Mouse (Mus musculus) heart, adult 2 months (tissue): ENCODE data around the gene Nup133. TPM values are rescaled to one million over a fixed set of nuclear protein-coding genes. Genes with fewer than 3 reads are reported as not detected.

ENCODE experiments used
- DNase-seq, 2 experiments: peaks; one replicate each; pipeline ENCODE4 v3.0.0; 2021
- H3K27ac ChIP-seq: fragments of 200-600 bp; 2 replicates; pipeline ENCODE4 v1.8.1; 2022
- H3K27me3 ChIP-seq: fragments of 200-500 bp; 2 replicates; pipeline ENCODE4 v1.6.1; 2012; ENCODE audit warnings: mild to moderate bottlenecking, low read length, inconsistent platforms, mixed read lengths; ENCODE audit not compliant: control insufficient read depth, insufficient read depth
- H3K36me3 ChIP-seq: fragments of 200-500 bp; 2 replicates; pipeline ENCODE4 v1.6.1; 2012; ENCODE audit warnings: low read length, inconsistent platforms; ENCODE audit not compliant: control insufficient read depth, insufficient read depth
- H3K4me1 ChIP-seq: fragments of 200-500 bp; 2 replicates; pipeline ENCODE4 v1.6.1; 2011; ENCODE audit warnings: low read length; ENCODE audit not compliant: control insufficient read depth, insufficient read depth
- H3K4me3 ChIP-seq: fragments of 200-600 bp; 2 replicates; pipeline ENCODE4 v1.8.1; 2022
- H3K79me2 ChIP-seq: fragments of 200-500 bp; replicated peaks from 2 replicates; pipeline ENCODE4 v1.6.1; 2012; ENCODE audit warnings: mild to moderate bottlenecking, inconsistent platforms, low read length, moderate library complexity, mixed read lengths; ENCODE audit not compliant: control insufficient read depth, insufficient read depth
- H3K9ac ChIP-seq: fragments of 200-500 bp; 2 replicates; pipeline ENCODE4 v1.6.1; 2012; ENCODE audit warnings: low read depth, mild to moderate bottlenecking, control low read depth, inconsistent platforms, low read length, mixed read lengths
- CTCF ChIP-seq: fragments of 200-600 bp; IDR thresholded peaks from 2 replicates; pipeline ENCODE4 v1.8.1; 2022; ENCODE audit warnings: antibody characterized with exemption, mild to moderate bottlenecking, moderate library complexity
- EP300 ChIP-seq: fragments of 200-500 bp; IDR thresholded peaks from 2 replicates; pipeline ENCODE4 v1.6.1; 2011; ENCODE audit warnings: low read depth, low read length, control low read depth; ENCODE audit not compliant: insufficient read depth
- POLR2A ChIP-seq: fragments of 200-500 bp; IDR thresholded peaks from 2 replicates; pipeline ENCODE4 v1.6.1; 2011; ENCODE audit warnings: mild to moderate bottlenecking, low read depth, low read length, control low read depth; ENCODE audit not compliant: insufficient read depth
- WGBS: fragments of 180-500 bp; shearing (Covaris S2); methylation state at CpG from one replicate; pipeline ENCODE4 v1.1.7; 2018; 5-methylcytosine and 5-hydroxymethylcytosine counted together
- intact Hi-C: fragments of 180-260 bp; cut with DNase I; formaldehyde crosslinking; loops from one replicate; pipeline ENCODE4 v1.15.1; 2025
- polyA plus RNA-seq: library from polyadenylated mRNA; depleted of rRNA; stranded (reverse); fragments of >200 nt; gene quantifications from 2 replicates; pipeline ENCODE4 v1.2.3, GENCODE M21; 2012
- total RNA-seq, 2 experiments: library from RNA; stranded (reverse); gene quantifications; 2 replicates each; pipeline ENCODE4 v1.2.3; 2021

The Nup133 gene
- total and polyA plus RNA-seq, 3 experiments = 7.2 to 10.8 (median 9.9) TPM

DNA sequence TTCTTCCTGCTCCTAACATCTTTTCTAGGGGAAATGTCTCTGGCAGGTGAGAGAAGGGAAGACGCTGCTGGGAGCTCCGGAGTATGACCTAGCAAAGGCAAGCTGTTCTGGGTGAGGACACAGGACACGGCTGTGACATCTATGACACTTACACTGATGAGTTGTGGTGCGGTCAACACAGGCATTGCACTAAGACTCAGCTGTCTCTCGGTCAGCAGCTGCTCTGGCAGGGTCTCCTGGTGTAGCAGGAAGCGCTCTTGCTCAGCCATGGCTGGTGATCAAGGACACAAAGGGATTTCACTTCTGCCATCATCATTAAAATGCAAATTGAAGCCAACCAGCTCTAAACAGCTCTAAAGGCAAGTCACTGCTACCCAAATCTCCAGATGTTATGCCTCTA, 41.5 kb downstream of the Nup133 start:
- intact Hi-C loops = no loop called here
- TF ChIP-seq EP300 (no peak), CTCF (no peak), POLR2A (no peak)
- Histone ChIP-seq H3K36me3 (no peaks in the 10 kb centered on the region), H3K79me2 (no peaks in the 10 kb centered on the region), H3K27me3 (no peaks in the 10 kb centered on the region), H3K4me3 (no peak overlapping the region), H3K4me1 (no peaks in the 10 kb centered on the region), H3K9ac (no peak overlapping the region), H3K27ac (no peak overlapping the region)
- WGBS = 96% methylated on average over 6 of the region's 6 CpGs
- no peak for DNase-seq

DNA sequence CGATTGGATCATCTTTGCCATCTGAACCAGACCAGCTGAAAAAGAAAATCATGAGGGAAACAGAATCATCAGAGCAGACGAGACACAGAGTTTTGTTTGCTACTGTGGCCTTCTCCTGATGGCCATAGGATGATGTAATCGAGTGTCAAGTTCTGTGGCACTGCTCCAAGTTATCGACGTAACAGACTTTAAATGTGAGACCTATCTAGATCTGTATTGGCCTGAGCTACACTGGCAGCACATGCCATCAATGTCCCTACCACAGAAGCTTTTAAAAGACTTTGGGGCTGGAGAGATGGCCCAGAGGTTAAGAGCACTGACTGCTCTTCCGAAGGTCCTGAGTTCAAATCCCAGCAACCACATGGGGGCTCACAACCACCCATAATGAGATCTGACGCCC, 46.4 kb downstream of the Nup133 start:
- WGBS = 75% methylated on average over 7 of the region's 7 CpGs

DNA sequence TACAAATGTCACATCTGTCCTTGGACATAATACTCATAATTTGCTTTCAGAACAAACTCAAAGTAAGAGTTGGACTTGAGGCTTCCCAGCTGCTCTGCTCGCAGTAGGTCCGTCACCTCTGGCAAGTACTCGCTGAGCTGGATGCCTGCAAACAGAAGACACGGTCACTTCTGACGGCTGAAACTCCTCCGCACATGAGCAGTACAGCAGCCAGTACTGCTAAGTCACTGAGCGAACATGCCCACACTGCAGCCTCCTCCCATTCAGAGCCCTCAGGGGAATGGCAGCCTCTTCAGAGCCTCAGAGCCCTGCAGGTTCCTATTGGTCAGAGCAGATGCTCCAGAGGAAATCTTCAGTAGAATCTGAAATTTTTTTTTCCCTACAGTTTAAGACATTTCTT, 49.7 kb downstream of the Nup133 start:
- Histone ChIP-seq H3K36me3 (no peaks in the 10 kb centered on the region), H3K79me2 (no peaks in the 10 kb centered on the region), H3K4me3 (no peak overlapping the region), H3K27me3 (no peaks in the 10 kb centered on the region), H3K4me1 (no peaks in the 10 kb centered on the region), H3K9ac (no peak overlapping the region), H3K27ac (no peak overlapping the region)
- no peak for DNase-seq
- WGBS = 83% methylated on average over 7 of the region's 7 CpGs
- intact Hi-C loops = no loop called here
- TF ChIP-seq EP300 = no peak
- TF ChIP-seq CTCF = no peak
- no peak for TF ChIP-seq POLR2A

More for the DNA sequence above, 46.4 kb downstream of the Nup133 start:
- Histone ChIP-seq H3K27ac (no peak overlapping the region), H3K4me3 (no peak overlapping the region), H3K79me2 (no peaks in the 10 kb centered on the region), H3K9ac (no peak overlapping the region), H3K4me1 (no peaks in the 10 kb centered on the region), H3K27me3 (no peaks in the 10 kb centered on the region), H3K36me3 (no peaks in the 10 kb centered on the region)
- no peak for DNase-seq
- TF ChIP-seq EP300 (no peak), CTCF (no peak), POLR2A (no peak)
- intact Hi-C loops = no loop called here

DNA sequence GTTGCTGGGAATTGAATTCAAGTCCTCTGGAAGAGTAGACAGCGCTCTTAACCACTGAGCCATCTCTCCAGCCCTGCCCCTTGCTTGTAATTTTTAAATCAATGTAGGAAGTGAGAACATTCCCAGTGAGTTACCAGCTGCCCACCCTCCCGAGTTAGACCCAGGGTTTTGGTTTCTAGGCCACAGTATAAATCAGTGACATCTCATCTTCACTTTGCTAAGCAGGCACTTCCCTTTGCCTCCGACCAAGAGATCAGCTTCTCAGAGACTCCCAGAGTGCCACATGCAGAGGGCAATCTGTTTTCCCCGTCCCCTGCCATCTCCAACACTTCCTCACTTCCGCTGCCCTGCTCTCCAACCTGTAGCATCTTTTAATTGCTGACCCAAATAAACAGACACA, 50.5 kb downstream of the Nup133 start:
- no peak overlapping the region for H3K9ac ChIP-seq
- H3K79me2 ChIP-seq = no peaks in the 10 kb centered on the region
- TF ChIP-seq POLR2A (no peak), EP300 (no peak), CTCF (no peak)
- intact Hi-C loops = no loop called here
- no peak overlapping the region for H3K4me3 ChIP-seq
- H3K27ac ChIP-seq = no peak overlapping the region
- H3K4me1 ChIP-seq = no peaks in the 10 kb centered on the region
- no peaks in the 10 kb centered on the region for H3K36me3 ChIP-seq
- H3K27me3 ChIP-seq = no peaks in the 10 kb centered on the region
- no peak for DNase-seq
- 88% methylated on average over 5 of the region's 5 CpGs for WGBS

DNA sequence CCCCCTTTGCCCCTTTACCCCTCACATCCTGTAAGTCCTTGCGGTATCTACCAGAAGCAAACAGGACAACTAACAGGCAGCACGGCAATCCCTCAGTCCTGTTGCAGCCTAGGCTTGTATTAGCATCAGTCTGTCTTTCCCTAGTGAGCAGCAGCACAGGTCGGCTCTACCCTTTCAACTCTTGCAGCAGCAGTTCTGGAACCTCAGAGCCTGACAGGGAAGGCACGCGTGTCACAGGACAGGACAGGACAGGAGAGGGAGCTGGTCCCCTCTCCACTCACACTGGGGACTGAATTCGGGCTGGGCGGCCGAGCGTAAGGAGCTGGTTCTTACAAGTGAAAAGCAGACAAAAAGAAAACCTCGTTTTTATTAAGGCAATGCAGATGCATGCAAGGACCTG, 52.3 kb downstream of the Nup133 start:
- intact Hi-C loops = no loop called here
- Histone ChIP-seq H3K27ac (no peak overlapping the region), H3K4me3 (no peak overlapping the region), H3K79me2 (no peaks in the 10 kb centered on the region), H3K36me3 (no peaks in the 10 kb centered on the region), H3K4me1 (no peaks in the 10 kb centered on the region), H3K9ac (no peak overlapping the region), H3K27me3 (peaks cover 7% of the 10 kb centered on the region)
- no peak for DNase-seq
- WGBS = 61% methylated on average over 10 of the region's 10 CpGs
- TF ChIP-seq CTCF (no peak), EP300 (no peak), POLR2A (no peak)

DNA sequence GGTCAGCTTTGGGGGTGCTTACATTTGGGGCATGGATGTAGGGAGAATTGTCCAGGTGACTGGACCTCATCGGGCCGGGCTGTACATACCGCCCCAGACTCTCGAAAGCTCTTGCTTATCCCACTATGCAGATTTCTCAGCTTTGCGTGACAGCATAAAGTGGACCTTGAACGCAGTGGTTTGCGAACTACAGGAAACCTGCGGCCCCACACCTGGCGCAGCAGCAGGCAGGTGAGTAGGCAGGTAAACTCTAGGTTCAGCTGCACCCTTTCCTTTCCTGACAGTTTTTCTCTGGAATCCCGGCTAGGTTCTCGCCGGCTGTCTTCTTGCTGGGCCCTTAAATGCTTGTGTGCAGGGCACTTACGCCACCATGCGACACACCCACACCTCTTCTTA, 52.7 kb downstream of the Nup133 start:
- TF ChIP-seq CTCF = no peak
- no peak for TF ChIP-seq POLR2A
- TF ChIP-seq EP300 = no peak
- Histone ChIP-seq H3K9ac (no peak overlapping the region), H3K79me2 (no peaks in the 10 kb centered on the region), H3K4me3 (no peak overlapping the region), H3K27ac (no peak overlapping the region), H3K27me3 (peaks cover 7% of the 10 kb centered on the region), H3K36me3 (no peaks in the 10 kb centered on the region), H3K4me1 (no peaks in the 10 kb centered on the region)
- DNase-seq = no peak
- 59% methylated on average over 14 of the region's 14 CpGs for WGBS
- intact Hi-C loops = no loop called here
